Mouse (Mus musculus): ENCODE data around the gene Stambp. TPM values are rescaled to one million over a fixed set of nuclear protein-coding genes. Genes with fewer than 3 reads are reported as not detected.
A peak's percentile ranks its signal among the peaks of the same experiment; 100 is the strongest.

The Stambp gene
- polyA plus RNA-seq, 1 experiment from 2014 or later = 29.4 TPM

DNA sequence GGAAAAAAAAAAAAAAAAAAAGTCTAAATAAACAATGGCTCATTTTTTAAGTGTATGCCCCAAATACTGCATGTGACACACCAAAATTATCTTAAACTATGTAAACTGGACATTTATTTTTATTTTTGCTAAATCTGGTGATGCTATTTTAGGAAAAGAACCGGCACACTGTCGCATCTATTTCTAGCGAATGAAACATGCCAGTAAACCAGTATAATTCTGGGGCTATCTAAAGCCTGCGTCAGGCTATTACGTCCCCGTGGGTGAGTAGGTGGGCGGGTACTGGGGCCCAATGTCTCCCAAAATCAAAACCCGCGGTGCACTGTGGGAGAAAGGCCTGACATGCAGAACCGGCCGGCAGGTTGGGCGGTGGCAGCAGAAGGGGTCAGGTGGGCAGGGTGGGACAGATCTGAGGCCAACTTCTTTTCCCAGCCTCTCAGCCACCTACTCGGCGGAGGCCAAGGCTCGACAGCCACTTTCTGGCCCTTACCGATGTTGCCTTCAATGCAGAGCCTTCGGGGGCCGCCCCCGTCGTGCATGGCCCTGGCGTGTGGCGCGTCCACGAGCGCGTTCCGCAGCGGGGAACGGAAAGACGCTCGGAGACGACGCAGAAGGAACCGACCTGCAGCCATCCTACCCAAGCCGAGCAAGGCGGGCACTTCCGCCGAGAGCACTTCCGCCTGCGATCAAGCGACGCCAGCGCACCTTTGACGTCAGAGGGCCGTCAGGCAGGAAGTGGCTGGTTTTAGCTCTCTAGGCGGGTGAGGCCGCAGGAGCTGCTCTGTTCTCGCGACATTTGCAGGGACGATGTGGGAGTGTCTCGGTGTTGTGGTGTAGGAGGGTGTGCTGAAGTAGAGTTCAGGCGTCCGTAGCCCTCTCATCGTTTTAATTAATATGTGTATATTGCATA is 66.0 kb downstream of the Stambp start, which contains the start of gene Dguok:
TSS of gene Dguok (minus strand) at position 712 of the 910 bp plus-strand sequence.
- Histone ChIP-seq H3K4me1 (ENCODE audit: insufficient read depth, low read length) (peaks cover 17% of the 10 kb centered on the region), H3K4me2 (replicated peaks; ENCODE audit: low read depth, low read length) (peak within 1 kb of the TSS; percentile 78), H3K4me3 (ENCODE audit: low read length) (peak within 1 kb of the TSS; percentile 84), H3K36me3 (ENCODE audit: insufficient read depth, low read length) (no peaks in the 10 kb centered on the region), H3K27me3 (ENCODE audit: insufficient read depth, low read length) (no peaks in the 10 kb centered on the region), H3K9ac (replicated peaks; ENCODE audit: low read length) (peak within 1 kb of the TSS; percentile 88), H3K27ac (ENCODE audit: low read length) (peak within 1 kb of the TSS; percentile 96), H3K9me3 (ENCODE audit: low read length) (no peaks in the 10 kb centered on the region)
- WGBS = 0% methylated on average over 54 of the region's 54 CpGs
- ATAC-seq (ENCODE audit: low FRiP score, low TSS enrichment) = peak; percentile 99

DNA sequence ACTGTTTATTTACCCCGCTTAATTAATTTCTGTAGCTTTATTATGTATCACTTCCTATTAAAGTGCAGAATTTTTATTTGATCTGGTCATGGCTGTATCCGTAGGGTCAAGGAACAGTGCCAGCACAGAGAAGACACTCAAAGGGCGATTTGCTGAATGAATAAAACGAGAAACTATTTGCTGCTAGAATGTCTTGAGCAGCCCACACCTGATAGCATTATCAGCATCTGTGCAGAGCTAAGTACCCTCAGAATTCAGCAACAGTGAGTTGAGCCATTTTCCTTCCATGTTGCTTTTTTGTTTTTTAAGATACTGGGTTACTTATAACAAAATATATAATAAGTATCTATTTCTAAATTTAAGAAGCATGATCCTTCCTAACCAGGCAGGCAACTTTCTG is 67.0 kb downstream of the Stambp start:
- 90% methylated on average over 4 of the region's 4 CpGs for WGBS
- H3K27ac ChIP-seq (ENCODE audit: low read length) = no peak overlapping the region
- no peak for ATAC-seq (ENCODE audit: low FRiP score, low TSS enrichment)
- H3K4me3 ChIP-seq (ENCODE audit: low read length) = peak overlapping the region; percentile 84
- peaks cover under 1% of the 10 kb centered on the region; the same call in 1 of the 2 replicates for H3K36me3 ChIP-seq (ENCODE audit: insufficient read depth, low read length)
- H3K9me3 ChIP-seq (ENCODE audit: low read length) = no peaks in the 10 kb centered on the region
- H3K4me1 ChIP-seq (ENCODE audit: insufficient read depth, low read length) = peaks cover 17% of the 10 kb centered on the region
- peak overlapping the region; percentile 88 for H3K9ac ChIP-seq (replicated peaks; ENCODE audit: low read length)
- H3K4me2 ChIP-seq (replicated peaks; ENCODE audit: low read depth, low read length) = peak overlapping the region; percentile 78
- no peaks in the 10 kb centered on the region for H3K27me3 ChIP-seq (ENCODE audit: insufficient read depth, low read length)

DNA sequence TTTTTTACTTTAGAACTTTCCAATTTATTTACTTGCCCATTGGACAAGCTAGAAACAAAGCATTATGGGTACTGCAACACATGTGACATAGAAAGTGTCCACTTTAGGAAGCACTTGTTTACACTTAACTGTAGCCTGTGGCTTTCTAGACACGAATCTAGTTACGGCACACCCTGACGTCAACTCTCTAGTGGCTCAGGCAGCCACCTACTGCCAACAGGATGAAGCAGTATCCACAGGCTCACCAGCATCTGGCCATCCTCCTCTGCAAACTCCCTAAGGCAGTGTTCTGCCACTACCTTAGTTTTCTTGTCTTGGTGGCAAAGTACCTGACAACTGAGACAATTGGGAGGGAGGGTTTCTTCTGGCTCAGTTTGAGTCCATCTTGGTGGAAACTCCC is 69.2 kb downstream of the Stambp start:
- Histone ChIP-seq H3K36me3 (ENCODE audit: insufficient read depth, low read length) (peaks cover 4% of the 10 kb centered on the region; the same call in 1 of the 2 replicates), H3K4me3 (ENCODE audit: low read length) (no peak overlapping the region), H3K27ac (ENCODE audit: low read length) (no peak overlapping the region), H3K4me1 (ENCODE audit: insufficient read depth, low read length) (peaks cover 17% of the 10 kb centered on the region), H3K27me3 (ENCODE audit: insufficient read depth, low read length) (no peaks in the 10 kb centered on the region), H3K9me3 (ENCODE audit: low read length) (no peaks in the 10 kb centered on the region), H3K9ac (replicated peaks; ENCODE audit: low read length) (no peak overlapping the region), H3K4me2 (replicated peaks; ENCODE audit: low read depth, low read length) (no peak overlapping the region)
- no peak for ATAC-seq (ENCODE audit: low FRiP score, low TSS enrichment)
- WGBS = 83% methylated on average over 3 of the region's 3 CpGs

DNA sequence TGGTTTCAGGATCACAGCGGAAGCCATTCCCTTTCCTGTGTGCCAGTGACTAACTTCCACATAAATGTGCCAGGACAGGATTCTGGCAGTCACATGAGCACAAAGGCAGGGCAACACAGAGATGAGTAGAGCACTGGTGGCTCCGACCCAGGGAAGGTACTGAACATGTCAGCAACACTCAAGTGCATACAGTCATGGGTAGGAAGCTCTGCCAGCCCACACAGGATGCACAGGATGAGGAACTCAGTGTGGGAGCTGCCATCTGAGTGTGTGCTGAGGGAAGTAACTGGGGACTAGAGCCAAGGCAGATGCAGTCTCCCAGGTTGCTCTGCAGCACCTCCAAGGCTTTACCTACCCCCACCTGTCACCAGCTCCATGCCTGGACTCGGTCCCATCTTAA is 69.9 kb downstream of the Stambp start:
- Histone ChIP-seq H3K27me3 (ENCODE audit: insufficient read depth, low read length) (no peaks in the 10 kb centered on the region), H3K4me3 (ENCODE audit: low read length) (no peak overlapping the region), H3K4me2 (replicated peaks; ENCODE audit: low read depth, low read length) (no peak overlapping the region), H3K9ac (replicated peaks; ENCODE audit: low read length) (no peak overlapping the region), H3K27ac (ENCODE audit: low read length) (no peak overlapping the region), H3K36me3 (ENCODE audit: insufficient read depth, low read length) (peaks cover 4% of the 10 kb centered on the region; the same call in 1 of the 2 replicates), H3K4me1 (ENCODE audit: insufficient read depth, low read length) (peaks cover 17% of the 10 kb centered on the region), H3K9me3 (ENCODE audit: low read length) (no peaks in the 10 kb centered on the region)
- 81% methylated on average over 3 of the region's 3 CpGs for WGBS
- no peak for ATAC-seq (ENCODE audit: low FRiP score, low TSS enrichment)

DNA sequence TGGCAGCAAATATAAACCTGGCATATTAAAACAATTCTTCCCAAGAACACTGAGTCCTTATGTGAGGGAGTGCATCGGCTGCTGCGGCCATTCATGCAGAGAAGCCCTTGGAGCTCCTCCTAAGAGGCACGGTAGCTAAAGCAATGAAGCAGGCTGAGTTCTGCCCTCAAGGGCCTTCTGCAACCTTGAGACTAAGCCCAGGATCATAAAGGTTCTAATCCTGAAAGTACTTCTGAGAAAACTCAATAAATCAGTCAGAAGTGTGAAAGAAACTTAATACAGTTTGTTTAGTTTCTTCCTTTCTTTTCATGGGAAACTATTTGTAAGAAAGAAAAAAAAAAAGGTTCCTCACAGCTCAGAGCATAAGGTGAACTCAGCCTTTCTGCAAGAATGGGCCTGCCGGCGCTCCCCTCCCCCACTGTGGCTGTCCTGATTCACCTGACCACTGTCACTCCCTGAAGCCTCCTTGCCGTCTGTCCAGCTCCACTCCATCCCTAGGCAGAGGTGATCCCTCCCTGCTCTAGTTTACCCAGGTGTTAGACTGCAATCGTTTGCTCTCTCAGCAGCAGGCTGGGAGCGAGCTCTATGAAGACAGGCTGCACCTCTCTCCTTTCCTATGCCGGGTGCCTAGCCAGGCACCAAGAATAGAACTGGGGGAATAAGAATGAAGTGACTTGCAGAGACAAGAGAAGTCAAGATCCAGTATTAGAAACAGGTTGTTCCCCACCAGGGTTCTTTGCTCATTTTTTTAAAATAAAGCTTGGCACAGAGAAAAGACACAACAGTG is 70.8 kb downstream of the Stambp start:
- Histone ChIP-seq H3K36me3 (ENCODE audit: insufficient read depth, low read length) (peaks cover 4% of the 10 kb centered on the region; the same call in 1 of the 2 replicates), H3K27ac (ENCODE audit: low read length) (peak overlapping the region; percentile 20; the same call in 1 of the 2 replicates), H3K9me3 (ENCODE audit: low read length) (no peaks in the 10 kb centered on the region), H3K9ac (replicated peaks; ENCODE audit: low read length) (peak overlapping the region; percentile 28; the same call in 1 of the 2 replicates), H3K4me2 (replicated peaks; ENCODE audit: low read depth, low read length) (no peak overlapping the region), H3K27me3 (ENCODE audit: insufficient read depth, low read length) (no peaks in the 10 kb centered on the region), H3K4me1 (ENCODE audit: insufficient read depth, low read length) (peaks cover 11% of the 10 kb centered on the region), H3K4me3 (ENCODE audit: low read length) (no peak overlapping the region)
- 42% methylated on average over 9 of the region's 9 CpGs for WGBS
- no peak for ATAC-seq (ENCODE audit: low FRiP score, low TSS enrichment)

DNA sequence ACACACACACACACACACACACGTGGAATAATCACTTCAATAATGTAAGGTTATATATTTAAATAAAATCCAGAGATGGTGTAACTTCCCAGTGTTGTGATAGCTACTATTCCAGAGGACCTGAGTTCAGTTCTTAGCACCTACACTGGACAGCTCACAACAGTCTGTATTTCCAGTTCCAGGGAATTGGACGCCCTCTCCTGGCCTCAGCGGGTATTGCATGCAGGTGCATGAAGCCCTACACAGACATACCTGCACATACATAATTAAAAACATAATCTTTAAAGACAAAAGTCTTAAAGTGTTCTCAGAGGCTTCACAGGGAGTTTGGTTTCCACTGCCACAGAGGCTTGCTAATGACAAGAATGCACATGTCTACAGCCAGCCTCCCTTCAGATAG is 72.1 kb downstream of the Stambp start:
- no peak overlapping the region for H3K27ac ChIP-seq (ENCODE audit: low read length)
- no peak overlapping the region for H3K9ac ChIP-seq (replicated peaks; ENCODE audit: low read length)
- H3K27me3 ChIP-seq (ENCODE audit: insufficient read depth, low read length) = no peaks in the 10 kb centered on the region
- H3K9me3 ChIP-seq (ENCODE audit: low read length) = no peaks in the 10 kb centered on the region
- WGBS = 78% methylated on average over 3 of the region's 3 CpGs
- peaks cover 4% of the 10 kb centered on the region; the same call in 1 of the 2 replicates for H3K36me3 ChIP-seq (ENCODE audit: insufficient read depth, low read length)
- H3K4me2 ChIP-seq (replicated peaks; ENCODE audit: low read depth, low read length) = no peak overlapping the region
- no peak overlapping the region for H3K4me3 ChIP-seq (ENCODE audit: low read length)
- H3K4me1 ChIP-seq (ENCODE audit: insufficient read depth, low read length) = peaks cover 5% of the 10 kb centered on the region
- ATAC-seq (ENCODE audit: low FRiP score, low TSS enrichment) = no peak

DNA sequence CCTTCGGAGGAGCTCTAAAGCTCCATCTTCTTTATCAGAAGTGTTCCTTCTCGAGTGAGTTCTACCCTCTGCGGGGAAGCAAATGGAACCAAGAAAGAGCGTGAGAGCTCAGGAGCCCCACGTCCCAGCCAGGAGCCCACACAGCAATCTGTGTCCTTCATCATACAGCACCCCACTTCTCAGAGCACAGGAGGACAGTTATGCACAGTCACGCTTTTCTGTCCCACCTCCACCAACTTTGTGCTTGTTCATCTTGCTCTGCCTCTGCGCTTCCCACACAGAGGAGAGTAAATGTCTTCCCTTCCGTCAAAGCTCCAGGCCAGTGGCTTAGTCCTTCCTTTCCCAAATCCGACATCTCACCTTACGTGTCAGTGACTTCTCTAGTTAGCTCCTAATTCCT is 73.5 kb downstream of the Stambp start:
- ATAC-seq (ENCODE audit: low FRiP score, low TSS enrichment) = no peak
- WGBS = 90% methylated on average over 10 of the region's 10 CpGs
- no peaks in the 10 kb centered on the region for H3K27me3 ChIP-seq (ENCODE audit: insufficient read depth, low read length)
- H3K4me2 ChIP-seq (replicated peaks; ENCODE audit: low read depth, low read length) = no peak overlapping the region
- no peak overlapping the region for H3K4me3 ChIP-seq (ENCODE audit: low read length)
- H3K9ac ChIP-seq (replicated peaks; ENCODE audit: low read length) = no peak overlapping the region
- peaks cover 5% of the 10 kb centered on the region for H3K4me1 ChIP-seq (ENCODE audit: insufficient read depth, low read length)
- no peaks in the 10 kb centered on the region for H3K9me3 ChIP-seq (ENCODE audit: low read length)
- no peak overlapping the region for H3K27ac ChIP-seq (ENCODE audit: low read length)
- peaks cover 6% of the 10 kb centered on the region for H3K36me3 ChIP-seq (ENCODE audit: insufficient read depth, low read length)

DNA sequence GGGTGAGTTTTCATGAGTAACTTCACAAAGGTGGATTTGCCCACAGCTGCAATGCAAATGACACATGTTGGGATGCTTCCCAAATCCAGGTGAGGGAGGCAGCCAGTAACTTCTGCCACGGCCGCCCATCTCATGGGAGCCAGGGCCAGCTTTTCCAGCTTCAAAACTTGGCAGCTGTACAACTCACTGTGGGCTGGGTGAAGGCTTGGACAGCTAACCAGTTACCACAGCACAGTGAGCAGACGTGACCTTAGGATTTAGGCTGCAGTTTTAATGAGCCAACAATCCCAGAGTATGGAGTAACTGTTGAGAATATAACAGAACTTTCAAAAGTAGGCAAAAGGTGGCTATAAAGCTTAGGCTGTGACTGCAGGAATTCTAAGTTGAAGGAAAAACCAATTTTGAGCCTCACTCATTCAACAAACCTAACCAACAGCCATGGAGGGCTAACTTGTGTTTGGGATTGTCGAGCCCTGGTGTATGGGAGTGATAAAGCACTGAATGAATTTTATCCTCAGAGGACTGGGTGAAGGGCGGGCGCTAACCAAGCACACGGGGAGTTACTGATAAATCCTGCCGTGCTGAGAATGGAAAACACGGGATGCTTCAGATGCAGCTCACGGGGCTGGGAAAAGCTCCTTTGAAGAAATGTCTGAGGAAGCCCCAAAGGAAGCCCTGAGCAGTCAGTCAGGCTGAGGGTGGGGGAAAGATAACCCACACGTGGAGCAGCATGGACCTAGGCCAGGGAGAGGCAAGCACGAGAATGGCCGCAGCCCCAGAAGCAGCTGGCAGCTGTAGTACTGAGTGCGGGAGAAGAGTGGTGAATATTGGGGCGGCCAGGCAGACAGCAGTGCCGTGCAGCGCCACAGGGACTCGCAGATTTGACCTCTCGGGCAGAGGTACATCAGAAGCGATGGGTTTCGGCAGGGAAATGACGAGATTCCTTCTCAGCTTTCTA is 75.5 kb downstream of the Stambp start:
- no peak overlapping the region for H3K4me3 ChIP-seq (ENCODE audit: low read length)
- no peaks in the 10 kb centered on the region for H3K27me3 ChIP-seq (ENCODE audit: insufficient read depth, low read length)
- H3K4me1 ChIP-seq (ENCODE audit: insufficient read depth, low read length) = peaks cover 5% of the 10 kb centered on the region
- WGBS = 83% methylated on average over 22 of the region's 22 CpGs
- ATAC-seq (ENCODE audit: low FRiP score, low TSS enrichment) = no peak
- no peak overlapping the region for H3K4me2 ChIP-seq (replicated peaks; ENCODE audit: low read depth, low read length)
- H3K9ac ChIP-seq (replicated peaks; ENCODE audit: low read length) = no peak overlapping the region
- H3K9me3 ChIP-seq (ENCODE audit: low read length) = no peaks in the 10 kb centered on the region
- H3K27ac ChIP-seq (ENCODE audit: low read length) = no peak overlapping the region
- peaks cover 18% of the 10 kb centered on the region for H3K36me3 ChIP-seq (ENCODE audit: insufficient read depth, low read length)

Measured in kidney, embryonic 16.5 days (tissue).